In the genomic region with DNA sequence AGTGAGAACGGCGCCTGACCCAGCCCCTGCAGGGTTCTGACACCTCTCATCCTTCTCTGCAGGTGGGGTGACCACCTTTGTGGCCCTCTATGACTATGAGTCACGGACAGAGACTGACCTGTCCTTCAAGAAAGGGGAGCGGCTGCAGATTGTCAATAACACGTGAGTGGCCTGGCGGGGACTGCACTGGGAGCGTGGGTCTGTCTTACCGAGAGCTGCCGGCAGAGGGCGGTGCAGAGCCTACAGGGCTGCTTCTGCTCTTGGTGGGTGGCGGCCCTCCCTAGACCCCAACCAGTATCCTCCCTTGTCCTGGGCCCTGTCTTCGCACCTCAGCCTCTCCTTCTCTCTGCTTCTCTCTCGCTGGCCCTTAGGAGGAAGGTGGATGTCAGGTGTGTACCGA, we compare ENCODE assay signal across 9 mouse cellular contexts. TPM values are rescaled to one million over a fixed set of nuclear protein-coding genes. Genes with fewer than 3 reads are reported as not detected.
DNase-seq lines count a peak whose midpoint lies in the region; ATAC-seq lines count a peak whose summit lies in the region.
"Had no signal": no experiment of that assay in that cellular context is flagged by ENCODE, and none has a peak within 500 bp of the region (broad histone marks: within the 10 kb centered on the region; RNA-seq: fewer than 3 reads in every experiment).

No protein-coding gene starts in this region.

- H3K4me2 ChIP-seq in kidney, embryonic 15.5 days = no peak overlapping the region
- no peak overlapping the region for H3K4me2 ChIP-seq in intestine, embryonic 14.5 days (ENCODE audit: low read length)
- H3K4me2 ChIP-seq in limb, embryonic 13.5 days (replicated peaks) = no peak overlapping the region
- no peak overlapping the region for H3K4me2 ChIP-seq in midbrain, embryonic 16.5 days (ENCODE audit: low read length)

- H3K9ac ChIP-seq in kidney, embryonic 15.5 days = no peak overlapping the region
- H3K9ac ChIP-seq in intestine, embryonic 14.5 days (ENCODE audit: low read length) = no peak overlapping the region
- no peak overlapping the region for H3K9ac ChIP-seq in limb, embryonic 13.5 days
- peak overlapping the region; percentile 73 for H3K9ac ChIP-seq in midbrain, embryonic 16.5 days (ENCODE audit: low read depth, low read length)

- no peak for ATAC-seq in kidney, embryonic 15.5 days (replicated peaks; ENCODE audit: low FRiP score)
- ATAC-seq in common myeloid progenitor, adult 5-6 weeks (replicated peaks; ENCODE audit: low read depth, poor library complexity, severe bottlenecking) = peak; percentile 73
- ATAC-seq in intestine, embryonic 14.5 days (replicated peaks; ENCODE audit: low FRiP score, low TSS enrichment, low read depth) = peak; percentile 14; the same call in 1 of the 2 replicates
- ATAC-seq in limb, embryonic 13.5 days (ENCODE audit: low FRiP score, low read depth) = 0 out of 2 replicates have a peak, but pooled peaks have one; percentile 21
- ATAC-seq in midbrain, embryonic 16.5 days = 0 out of 2 replicates have a peak, but pooled peaks have one; percentile 18

- peaks cover 34% of the 10 kb centered on the region for H3K36me3 ChIP-seq in kidney, embryonic 15.5 days
- H3K36me3 ChIP-seq in intestine, embryonic 14.5 days (ENCODE audit: control insufficient read depth, insufficient read depth, low read length) = peaks cover 51% of the 10 kb centered on the region
- peaks cover 78% of the 10 kb centered on the region for H3K36me3 ChIP-seq in limb, embryonic 13.5 days
- H3K36me3 ChIP-seq in midbrain, embryonic 16.5 days (ENCODE audit: control insufficient read depth, insufficient read depth, low read length) = peaks cover 7% of the 10 kb centered on the region; the same call in 1 of the 2 replicates

- 31% methylated on average over 14 of the region's 14 CpGs for WGBS in kidney, embryonic 15.5 days
- WGBS in intestine, embryonic 14.5 days = 27% methylated on average over 14 of the region's 14 CpGs
- WGBS in limb, embryonic 13.5 days = 29% methylated on average over 14 of the region's 14 CpGs
- 12% methylated on average over 14 of the region's 14 CpGs for WGBS in midbrain, embryonic 16.5 days

- DNase-seq in kidney, adult 11 months = peak; percentile 51
- peak; percentile 50 to 73 for DNase-seq in gastrocnemius, postnatal 36 days
- DNase-seq in intestine, embryonic 14.5 days (ENCODE audit: low spot score) = peak; percentile 98
- DNase-seq in spleen, postnatal 4 days (ENCODE audit: low spot score in 2 of 2) = peak; percentile 70 to 92

- no peaks in the 10 kb centered on the region for H3K27me3 ChIP-seq in kidney, embryonic 15.5 days
- H3K27me3 ChIP-seq in intestine, embryonic 14.5 days (replicated peaks; ENCODE audit: control insufficient read depth, insufficient read depth, low read length) = no peaks in the 10 kb centered on the region
- H3K27me3 ChIP-seq in limb, embryonic 13.5 days = no peaks in the 10 kb centered on the region
- no peaks in the 10 kb centered on the region for H3K27me3 ChIP-seq in midbrain, embryonic 16.5 days (ENCODE audit: control insufficient read depth, insufficient read depth, low read depth, low read length)
- H3K27me3 ChIP-seq: Patski had no signal

- H3K9me3 ChIP-seq in kidney, embryonic 15.5 days (replicated peaks) = no peaks in the 10 kb centered on the region
- H3K9me3 ChIP-seq in intestine, embryonic 14.5 days (ENCODE audit: control insufficient read depth, low read length) = no peaks in the 10 kb centered on the region
- H3K9me3 ChIP-seq in limb, embryonic 13.5 days = no peaks in the 10 kb centered on the region
- H3K9me3 ChIP-seq in midbrain, embryonic 16.5 days (replicated peaks; ENCODE audit: control insufficient read depth, low read length, poor library complexity, severe bottlenecking) = no peaks in the 10 kb centered on the region

- intact Hi-C loops in gastrocnemius, postnatal 36 days (cut with DNase I) = loop anchor here (1.0 to 5.0 kb wide), 2 partner anchors 113 to 166 kb away; a partner anchor contains a TSS

- H3K4me1 ChIP-seq in kidney, embryonic 15.5 days = peaks cover 58% of the 10 kb centered on the region
- H3K4me1 ChIP-seq in intestine, embryonic 14.5 days (replicated peaks; ENCODE audit: control insufficient read depth, insufficient read depth, low read length) = peaks cover 30% of the 10 kb centered on the region
- H3K4me1 ChIP-seq in limb, embryonic 13.5 days = peaks cover 49% of the 10 kb centered on the region
- H3K4me1 ChIP-seq in midbrain, embryonic 16.5 days (ENCODE audit: control insufficient read depth, insufficient read depth, low read length) = peaks cover 45% of the 10 kb centered on the region

- no peak overlapping the region for H3K4me3 ChIP-seq in kidney, embryonic 15.5 days (replicated peaks)
- no peak overlapping the region for H3K4me3 ChIP-seq in intestine, embryonic 14.5 days (ENCODE audit: low read depth, low read length)
- no peak overlapping the region for H3K4me3 ChIP-seq in limb, embryonic 13.5 days
- no peak overlapping the region for H3K4me3 ChIP-seq in midbrain, embryonic 16.5 days (ENCODE audit: low read depth, low read length)

- H3K27ac ChIP-seq in kidney, embryonic 15.5 days = no peak overlapping the region
- H3K27ac ChIP-seq in intestine, embryonic 14.5 days (ENCODE audit: low read depth) = no peak overlapping the region
- H3K27ac ChIP-seq in limb, embryonic 13.5 days = no peak overlapping the region
- H3K27ac ChIP-seq in midbrain, embryonic 16.5 days (ENCODE audit: low read length) = peak overlapping the region; percentile 80

RNA-seq across cellular contexts. Expression of a gene that starts 40.2 kb away (rescaled TPM):
- 17.6 and 18.2 TPM in 2 replicates for polyA plus RNA-seq in kidney, embryonic 15.5 days (2015; fragmentation: Nextera tagmentation; extraction: Ambion mirVana)
- 0.69 and 1.3 TPM in 2 replicates for total RNA-seq in common myeloid progenitor, adult 5-6 weeks (2017)
- total RNA-seq in gastrocnemius, postnatal 36 days (2021) = 1 to 10 TPM; 2.9 to 3.5 TPM
- 15.4 and 17.5 TPM in 2 replicates for polyA plus RNA-seq in intestine, embryonic 14.5 days (2014; fragmentation: Nextera tagmentation; extraction: Ambion mirVana)
- 20.8 and 22.4 TPM in 2 replicates for polyA plus RNA-seq in limb, embryonic 13.5 days (2015; fragmentation: Nextera tagmentation; extraction: Ambion mirVana)
- 32.5 and 33.2 TPM in 2 replicates for polyA plus RNA-seq in midbrain, embryonic 16.5 days (2015; fragmentation: Nextera tagmentation; extraction: Ambion mirVana)
